Comparison of ENCODE assay signal across 26 mouse cellular contexts in the genomic region with DNA sequence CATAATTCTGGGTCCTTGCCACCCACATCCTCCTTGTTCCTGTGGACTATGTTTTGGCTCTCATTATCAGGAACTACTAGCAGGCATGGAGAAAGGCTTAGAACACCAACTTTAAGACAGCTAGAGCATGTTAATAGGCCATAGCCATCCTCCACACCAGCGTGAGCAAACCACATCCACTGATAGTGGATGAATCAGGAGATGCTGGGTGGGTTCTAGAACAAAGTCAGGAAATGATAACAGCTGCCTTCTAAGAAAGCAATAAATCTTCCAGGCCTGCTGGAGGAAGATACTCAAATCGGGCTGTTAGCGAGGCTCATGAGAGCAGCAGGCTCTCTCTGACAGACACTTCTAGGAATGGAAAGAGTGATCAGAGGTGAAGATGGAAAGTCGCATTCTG.
DNase-seq lines count a peak whose midpoint lies in the region; ATAC-seq and TF ChIP-seq lines count a peak whose summit lies in the region.
"Had no signal": no experiment of that assay in that cellular context is flagged by ENCODE, and none has a peak within 500 bp of the region (broad histone marks: within the 10 kb centered on the region; RNA-seq: fewer than 3 reads in every experiment).

No protein-coding gene starts in this region.

- TF ChIP-seq EP300 in MEL (IDR thresholded peaks at IDR 0.05; ENCODE audit: low read depth in 1 of 2, low read length in 2 of 2) = peak in 1 of 2 experiments; percentile 57; a peak in 2 of 4 replicates

- H3K4me2 ChIP-seq in kidney, embryonic 15.5 days = no peak overlapping the region
- H3K4me2 ChIP-seq: embryonic facial prominence, embryonic 13.5 days; heart, embryonic 13.5 days; hindbrain, embryonic 12.5 days; hindbrain, embryonic 15.5 days; intestine, embryonic 15.5 days had no signal

- peaks cover 28% of the 10 kb centered on the region for H3K4me1 ChIP-seq in kidney, embryonic 15.5 days
- no peaks in the 10 kb centered on the region for H3K4me1 ChIP-seq in MEL (ENCODE audit: control insufficient read depth in 1 of 2, insufficient read depth in 2 of 2, low read length in 2 of 2)
- peaks cover 22% of the 10 kb centered on the region for H3K4me1 ChIP-seq in embryonic fibroblast, embryonic 13.5 days (ENCODE audit: control insufficient read depth, insufficient read depth, low read length)
- H3K4me1 ChIP-seq: hindbrain, embryonic 15.5 days had no signal

- no peak overlapping the region for H3K4me3 ChIP-seq in kidney, embryonic 15.5 days (replicated peaks)
- no peak overlapping the region for H3K4me3 ChIP-seq in MEL (ENCODE audit: control insufficient read depth in 1 of 2, insufficient read depth in 1 of 2, low read depth in 2 of 2, low read length in 2 of 2)
- no peak overlapping the region for H3K4me3 ChIP-seq in embryonic fibroblast, embryonic 13.5 days (ENCODE audit: insufficient read depth, low read length)
- no peak overlapping the region for H3K4me3 ChIP-seq in left cerebral cortex, adult 2 months
- H3K4me3 ChIP-seq: embryonic facial prominence, embryonic 10.5 days; embryonic facial prominence, embryonic 13.5 days; gastrocnemius, adult 2 months; heart, embryonic 10.5 days; heart, embryonic 13.5 days; hindbrain, embryonic 12.5 days; hindbrain, embryonic 15.5 days; intestine, embryonic 15.5 days had no signal

- no peak for DNase-seq in kidney, adult 11 months
- peak; percentile 29 for DNase-seq in MEL (ENCODE audit: low read depth, low spot score)
- no peak for DNase-seq in left cerebral cortex, adult 2 months (ENCODE audit: extremely low spot score in 1 of 2, low spot score in 2 of 2)
- no peak for DNase-seq in left cerebral cortex, postnatal 25 days (ENCODE audit: low spot score in 2 of 2)
- DNase-seq: adrenal gland, adult 2 months; adrenal gland, postnatal 14 days; cerebellum, adult 11 months; cerebellum, adult 2 months; cerebellum, adult 9-11 months; cerebellum, postnatal 25 days; embryo, embryonic 11 days; forebrain, postnatal 0 days; gastrocnemius, adult 2 months; gastrocnemius, postnatal 14 days; heart, adult 18-20 months; heart, postnatal 14 days had no signal

- no peaks in the 10 kb centered on the region for H3K79me2 ChIP-seq in MEL (ENCODE audit: control insufficient read depth, insufficient read depth, low read length, poor library complexity)

- intact Hi-C loops in left cerebral cortex, adult 2 months (cut with DNase I) = no loop called here
- intact Hi-C loops in left cerebral cortex, postnatal 25 days (cut with DNase I) = no loop called here

- no peak overlapping the region for H3K9ac ChIP-seq in kidney, embryonic 15.5 days
- no peak overlapping the region for H3K9ac ChIP-seq in MEL (ENCODE audit: control insufficient read depth, low read depth, low read length, poor library complexity, severe bottlenecking)
- H3K9ac ChIP-seq: embryonic facial prominence, embryonic 13.5 days; forebrain, postnatal 0 days; heart, embryonic 13.5 days; hindbrain, embryonic 12.5 days; hindbrain, embryonic 15.5 days; intestine, embryonic 15.5 days had no signal

- 38% methylated on average over 4 of the region's 4 CpGs for WGBS in kidney, embryonic 15.5 days

- TF ChIP-seq CTCF in MEL (IDR thresholded peaks at IDR 0.05 in 2 of 3, conservative IDR thresholded peaks at IDR 0.05 in 1 of 3; ENCODE audit: control insufficient read depth in 1 of 3, insufficient read depth in 1 of 3, low read depth in 2 of 3, low read length in 3 of 3, poor library complexity in 1 of 3, severe bottlenecking in 1 of 3) = no peak
- TF ChIP-seq CTCF in embryonic fibroblast, embryonic 13.5 days (IDR thresholded peaks at IDR 0.05; ENCODE audit: borderline replicate concordance, insufficient read depth, low read length) = no peak
- no peak for TF ChIP-seq CTCF in left cerebral cortex, adult 2 months (IDR thresholded peaks at IDR 0.05)

- TF ChIP-seq RAD21 in MEL (IDR thresholded peaks at IDR 0.05; ENCODE audit: low read depth, low read length) = no peak

- no peak for ATAC-seq in kidney, embryonic 15.5 days (replicated peaks; ENCODE audit: low FRiP score)
- ATAC-seq: forebrain, embryonic 14.5 days; forebrain, postnatal 0 days; intestine, embryonic 15.5 days had no signal

- no peak for TF ChIP-seq POLR2A in MEL (IDR thresholded peaks at IDR 0.05; ENCODE audit: control insufficient read depth in 1 of 2, insufficient read depth in 1 of 2, low read depth in 1 of 2, low read length in 2 of 2, poor library complexity in 1 of 2)
- no peak for TF ChIP-seq POLR2A in embryonic fibroblast, embryonic 13.5 days (IDR thresholded peaks at IDR 0.05; ENCODE audit: low read depth, low read length)

- H3K9me3 ChIP-seq in kidney, embryonic 15.5 days (replicated peaks) = no peaks in the 10 kb centered on the region
- H3K9me3 ChIP-seq in MEL (replicated peaks; ENCODE audit: insufficient read depth, low read length) = no peaks in the 10 kb centered on the region
- H3K9me3 ChIP-seq: embryonic facial prominence, embryonic 10.5 days; embryonic facial prominence, embryonic 13.5 days; heart, embryonic 10.5 days; hindbrain, embryonic 15.5 days; intestine, embryonic 15.5 days had no signal

- H3K27ac ChIP-seq in kidney, embryonic 15.5 days = 0 out of 2 replicates have a peak overlapping the region, but pooled peaks have one; percentile 30
- H3K27ac ChIP-seq in MEL (ENCODE audit: control insufficient read depth, low read depth, low read length) = no peak overlapping the region
- H3K27ac ChIP-seq in embryonic fibroblast, embryonic 13.5 days (ENCODE audit: insufficient read depth, low read length) = peak overlapping the region; percentile 86
- H3K27ac ChIP-seq in left cerebral cortex, adult 2 months = no peak overlapping the region
- H3K27ac ChIP-seq: embryonic facial prominence, embryonic 13.5 days; gastrocnemius, adult 2 months; heart, embryonic 13.5 days; hindbrain, embryonic 12.5 days; hindbrain, embryonic 15.5 days; intestine, embryonic 15.5 days had no signal

- no peaks in the 10 kb centered on the region for H3K27me3 ChIP-seq in kidney, embryonic 15.5 days
- no peaks in the 10 kb centered on the region for H3K27me3 ChIP-seq in MEL (ENCODE audit: control insufficient read depth in 1 of 2, insufficient read depth in 2 of 2, low read length in 2 of 2)
- H3K27me3 ChIP-seq: embryonic facial prominence, embryonic 13.5 days; heart, embryonic 13.5 days; hindbrain, embryonic 12.5 days; hindbrain, embryonic 15.5 days; intestine, embryonic 15.5 days had no signal

- no peaks in the 10 kb centered on the region for H3K36me3 ChIP-seq in kidney, embryonic 15.5 days
- no peaks in the 10 kb centered on the region for H3K36me3 ChIP-seq in MEL (ENCODE audit: control insufficient read depth in 1 of 2, insufficient read depth in 2 of 2, low read length in 2 of 2)
- H3K36me3 ChIP-seq: embryonic facial prominence, embryonic 10.5 days; embryonic facial prominence, embryonic 13.5 days; heart, embryonic 10.5 days; heart, embryonic 13.5 days; hindbrain, embryonic 12.5 days; hindbrain, embryonic 15.5 days; intestine, embryonic 15.5 days had no signal

TF ChIP-seq in MEL, 35 proteins besides CTCF, POLR2A, EP300 and RAD21:
- TF ChIP-seq HCFC1 (IDR thresholded peaks at IDR 0.05; ENCODE audit: low read depth, low read length) = no peak
- no peak for TF ChIP-seq ZKSCAN1 (IDR thresholded peaks at IDR 0.05; ENCODE audit: low read depth, low read length)
- no peak for TF ChIP-seq MAFK (IDR thresholded peaks at IDR 0.05; ENCODE audit: borderline replicate concordance, low read depth, low read length)
- no peak for TF ChIP-seq MEF2A (IDR thresholded peaks at IDR 0.05; ENCODE audit: extremely low read depth, insufficient replicate concordance, low read depth, low read length, poor library complexity, severe bottlenecking)
- TF ChIP-seq GATA1 (IDR thresholded peaks at IDR 0.05; ENCODE audit: low read depth, low read length) = peak; percentile 27; the same call in 1 of the 2 replicates
- TF ChIP-seq ZNF384 (IDR thresholded peaks at IDR 0.05; ENCODE audit: low read depth, low read length) = no peak
- peak; percentile 55; the same call in 1 of the 2 replicates for TF ChIP-seq RCOR1 (IDR thresholded peaks at IDR 0.05; ENCODE audit: low read depth, low read length)
- peak; percentile 52; the same call in 1 of the 2 replicates for TF ChIP-seq TCF12 (IDR thresholded peaks at IDR 0.05; ENCODE audit: low read depth, low read length)

Comparison
In these comparisons a context has a peak if more than half of its experiments do, and no peak if none do; other contexts are left out.
1. H3K27ac ChIP-seq: peak in kidney, embryonic 15.5 days (single experiment) and embryonic fibroblast, embryonic 13.5 days (single experiment); none in MEL (single experiment) and left cerebral cortex, adult 2 months (single experiment).